Mouse (Mus musculus): ENCODE measurements around the gene Tnf. TPM values are rescaled to one million over a fixed set of nuclear protein-coding genes. Genes with fewer than 3 reads are reported as not detected.
"Not testable (repeated sequence)": the region's sequence is repeated elsewhere in the genome, so short reads cannot be mapped to it uniquely, and the experiment has no call there.

Tnf gene
- total and polyA plus RNA-seq, 2 experiments from 2014 or later: 0.12 to 0.53 TPM

DNA sequence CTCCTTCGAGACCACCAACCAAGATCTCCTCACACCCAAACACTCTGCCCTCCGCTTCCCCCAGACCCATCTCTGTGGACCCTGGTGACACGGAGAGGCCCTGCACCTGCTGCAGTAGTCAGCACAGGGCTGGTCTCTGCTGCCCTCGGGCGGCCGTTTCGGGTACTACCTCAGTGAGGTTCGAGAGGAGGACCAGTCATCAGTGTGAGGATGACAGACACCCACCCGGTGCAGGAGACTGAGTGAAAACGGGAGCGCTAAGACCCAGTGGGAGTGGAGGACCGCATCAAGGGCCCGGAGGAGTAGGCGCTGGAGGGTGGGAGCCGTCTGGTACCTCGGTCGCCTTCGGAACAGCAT lies 34.6 kb upstream of the Tnf start:
- Histone ChIP-seq H3K9me3 (replicated peaks; ENCODE audit: control insufficient read depth, low read length) (no peaks in the 10 kb centered on the region), H3K27me3 (ENCODE audit: control insufficient read depth, insufficient read depth, low read length) (no peaks in the 10 kb centered on the region), H3K4me3 (ENCODE audit: low read depth, low read length) (peak overlapping the region; percentile 59), H3K4me2 (ENCODE audit: low read depth, low read length) (peak overlapping the region; percentile 75), H3K27ac (ENCODE audit: low read depth) (peak overlapping the region; percentile 89), H3K4me1 (ENCODE audit: control insufficient read depth, insufficient read depth) (peaks cover 12% of the 10 kb centered on the region), H3K9ac (replicated peaks; ENCODE audit: low read depth, low read length) (peak overlapping the region; percentile 78; the same call in 1 of the 2 replicates), H3K36me3 (replicated peaks; ENCODE audit: control insufficient read depth, insufficient read depth, low read length) (peaks cover 9% of the 10 kb centered on the region; the same call in 1 of the 2 replicates)
- 1% methylated on average over 18 of the region's 18 CpGs for WGBS
- DNase-seq (ENCODE audit: low spot score) (peak; percentile 77), ATAC-seq (ENCODE audit: insufficient read depth, low read depth) (peak; percentile 64)
- no peak for TF ChIP-seq EP300 (IDR thresholded peaks at IDR 0.05; ENCODE audit: low read depth)
- peak; percentile 96 for TF ChIP-seq CTCF (IDR thresholded peaks at IDR 0.05; ENCODE audit: low read depth)

DNA sequence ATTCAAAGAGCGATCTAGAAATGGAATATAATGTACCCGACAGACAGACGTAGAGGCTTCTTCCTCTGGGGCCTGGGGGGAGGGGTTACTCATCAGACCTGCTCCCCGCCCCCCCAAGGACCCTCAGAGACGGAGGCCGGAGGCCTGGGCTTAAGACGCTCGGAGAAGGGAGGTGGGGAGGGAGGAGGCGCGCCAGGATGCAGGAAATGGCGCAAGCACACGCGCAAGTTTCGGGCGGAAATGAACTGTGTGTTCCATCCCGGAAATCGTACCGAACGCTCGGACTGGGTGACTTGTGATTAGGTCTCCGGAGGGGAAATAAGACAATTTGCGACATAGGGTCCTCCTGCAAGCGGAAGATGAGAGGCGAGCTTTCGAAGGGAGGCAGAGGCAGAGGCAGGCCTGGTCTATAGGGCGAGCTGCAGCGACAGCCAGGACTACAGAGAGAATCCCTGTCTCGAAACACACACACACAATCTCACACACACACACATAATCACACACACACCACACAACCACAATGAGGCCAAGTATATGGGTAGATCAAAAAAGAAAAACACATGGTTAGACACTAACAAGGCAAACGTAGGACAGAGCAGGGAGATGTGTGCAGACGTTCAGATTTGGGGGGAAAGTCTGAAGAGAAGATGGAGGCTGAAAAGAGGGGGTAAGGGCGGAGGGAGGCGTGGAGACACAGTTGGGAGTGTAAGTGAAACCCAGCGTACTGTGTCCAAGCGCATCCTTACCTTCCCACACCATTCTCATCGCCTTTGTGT lies 34.0 kb upstream of the Tnf start, which contains the start of gene Nfkbil1:
TSS of gene Nfkbil1 (minus strand) at position 179 of the 776 bp plus-strand sequence.
- WGBS: under 1% methylated on average over 35 of the region's 35 CpGs
- H3K27ac ChIP-seq (ENCODE audit: low read depth): peak within 1 kb of the TSS; percentile 89
- 0 out of 2 replicates have a peak, but pooled peaks have one; percentile 1 for TF ChIP-seq CTCF (IDR thresholded peaks at IDR 0.05; ENCODE audit: low read depth)
- TF ChIP-seq EP300 (IDR thresholded peaks at IDR 0.05; ENCODE audit: low read depth): peak; percentile 91
- ATAC-seq (ENCODE audit: insufficient read depth, low read depth) (peak; percentile 82), DNase-seq (ENCODE audit: low spot score) (peak; percentile 97)
- peaks cover 10% of the 10 kb centered on the region for H3K4me1 ChIP-seq (ENCODE audit: control insufficient read depth, insufficient read depth)
- no peaks in the 10 kb centered on the region for H3K9me3 ChIP-seq (replicated peaks; ENCODE audit: control insufficient read depth, low read length)
- peak within 1 kb of the TSS; percentile 59 for H3K4me3 ChIP-seq (ENCODE audit: low read depth, low read length)
- peaks cover 15% of the 10 kb centered on the region for H3K36me3 ChIP-seq (replicated peaks; ENCODE audit: control insufficient read depth, insufficient read depth, low read length)
- no peaks in the 10 kb centered on the region for H3K27me3 ChIP-seq (ENCODE audit: control insufficient read depth, insufficient read depth, low read length)
- peak within 1 kb of the TSS; percentile 78 for H3K9ac ChIP-seq (replicated peaks; ENCODE audit: low read depth, low read length)
- peak within 1 kb of the TSS; percentile 75 for H3K4me2 ChIP-seq (ENCODE audit: low read depth, low read length)

DNA sequence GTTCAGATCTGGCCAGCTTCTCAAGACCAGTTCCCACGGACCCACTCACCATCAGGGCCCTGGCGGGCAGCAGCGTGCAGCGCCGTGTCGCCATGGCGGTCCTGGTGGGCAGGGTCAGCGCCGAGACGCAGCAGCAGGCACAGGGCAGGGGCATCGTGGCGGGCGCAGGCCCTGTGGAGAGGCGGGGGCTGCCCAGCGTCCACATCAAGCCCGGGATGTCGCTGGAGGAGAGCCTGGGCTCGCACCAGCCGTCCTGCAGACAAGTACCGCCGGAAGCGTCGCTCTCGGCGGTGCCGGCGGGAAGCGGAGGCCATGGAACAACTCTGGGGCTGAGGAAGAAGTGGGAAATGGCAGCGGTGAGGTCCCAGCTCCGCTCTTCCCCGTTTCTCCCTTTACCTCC lies 33.1 kb upstream of the Tnf start:
- H3K9me3 ChIP-seq (replicated peaks; ENCODE audit: control insufficient read depth, low read length): no peaks in the 10 kb centered on the region
- ATAC-seq (ENCODE audit: insufficient read depth, low read depth) (peak; percentile 16; the same call in 1 of the 2 replicates), DNase-seq (ENCODE audit: low spot score) (peak; percentile 39)
- H3K4me1 ChIP-seq (ENCODE audit: control insufficient read depth, insufficient read depth): 0 out of 2 replicates have a peak, but pooled peaks cover 4% of the 10 kb centered on the region
- H3K4me2 ChIP-seq (ENCODE audit: low read depth, low read length): peak overlapping the region; percentile 75
- peak overlapping the region; percentile 78 for H3K9ac ChIP-seq (replicated peaks; ENCODE audit: low read depth, low read length)
- no peaks in the 10 kb centered on the region for H3K27me3 ChIP-seq (ENCODE audit: control insufficient read depth, insufficient read depth, low read length)
- 3% methylated on average over 31 of the region's 31 CpGs for WGBS
- H3K4me3 ChIP-seq (ENCODE audit: low read depth, low read length): peak overlapping the region; percentile 59
- peaks cover 22% of the 10 kb centered on the region for H3K36me3 ChIP-seq (replicated peaks; ENCODE audit: control insufficient read depth, insufficient read depth, low read length)
- H3K27ac ChIP-seq (ENCODE audit: low read depth): peak overlapping the region; percentile 89
- TF ChIP-seq EP300 (IDR thresholded peaks at IDR 0.05; ENCODE audit: low read depth): no peak
- no peak for TF ChIP-seq CTCF (IDR thresholded peaks at IDR 0.05; ENCODE audit: low read depth)

- peaks cover 30% of the 10 kb centered on the region for H3K36me3 ChIP-seq (replicated peaks; ENCODE audit: control insufficient read depth, insufficient read depth, low read length)
- not testable (repeated sequence) for ATAC-seq (ENCODE audit: insufficient read depth, low read depth); DNase-seq (ENCODE audit: low spot score); H3K27me3 ChIP-seq (ENCODE audit: control insufficient read depth, insufficient read depth, low read length); H3K9ac ChIP-seq (replicated peaks; ENCODE audit: low read depth, low read length); H3K9me3 ChIP-seq (replicated peaks; ENCODE audit: control insufficient read depth, low read length); H3K4me1 ChIP-seq (ENCODE audit: control insufficient read depth, insufficient read depth)
- WGBS: 72% methylated on average over 7 of the region's 7 CpGs
- H3K4me3 ChIP-seq (ENCODE audit: low read depth, low read length): peak overlapping the region; percentile 59; the same call in 1 of the 2 replicates
- H3K4me2 ChIP-seq (ENCODE audit: low read depth, low read length): peak overlapping the region; percentile 40
- peak overlapping the region; percentile 89 for H3K27ac ChIP-seq (ENCODE audit: low read depth)
Measured at GRCm38 (mm10) chr17:35234090-35234489, 32.3 kb upstream of the Tnf start.

- peaks cover 38% of the 10 kb centered on the region for H3K36me3 ChIP-seq (replicated peaks; ENCODE audit: control insufficient read depth, insufficient read depth, low read length)
- peak within 1 kb of the TSS; percentile 75 for H3K4me2 ChIP-seq (ENCODE audit: low read depth, low read length)
- 50% methylated on average over 18 of the region's 18 CpGs for WGBS
- H3K4me1 ChIP-seq (ENCODE audit: control insufficient read depth, insufficient read depth): 0 out of 2 replicates have a peak, but pooled peaks cover 4% of the 10 kb centered on the region
- H3K27me3 ChIP-seq (ENCODE audit: control insufficient read depth, insufficient read depth, low read length): no peaks in the 10 kb centered on the region
- TF ChIP-seq EP300 (IDR thresholded peaks at IDR 0.05; ENCODE audit: low read depth) (no peak), CTCF (IDR thresholded peaks at IDR 0.05; ENCODE audit: low read depth) (no peak)
- DNase-seq (ENCODE audit: low spot score) (peak; percentile 49), ATAC-seq (ENCODE audit: insufficient read depth, low read depth) (no peak)
- H3K27ac ChIP-seq (ENCODE audit: low read depth): peak within 1 kb of the TSS; percentile 89
- H3K9ac ChIP-seq (replicated peaks; ENCODE audit: low read depth, low read length): no peak within 1 kb of the TSS
- H3K9me3 ChIP-seq (replicated peaks; ENCODE audit: control insufficient read depth, low read length): no peaks in the 10 kb centered on the region
- H3K4me3 ChIP-seq (ENCODE audit: low read depth, low read length): peak within 1 kb of the TSS; percentile 59; the same call in 1 of the 2 replicates
Measured at GRCm38 (mm10) chr17:35233114-35233980, 31.5 kb upstream of the Tnf start, which contains the start of gene Atp6v1g2. Atp6v1g2 (plus strand) TSS chr17:35233660.

Data from heart, postnatal 0 days (tissue).